Mouse (Mus musculus): ENCODE measurements at regions not wholly inside any gene's neighbourhood (a gene's known extent, or its start where the extent isn't known, plus 50 kb on each side); places are given as distances from the start of the nearest gene placed in this dataset.

DNA sequence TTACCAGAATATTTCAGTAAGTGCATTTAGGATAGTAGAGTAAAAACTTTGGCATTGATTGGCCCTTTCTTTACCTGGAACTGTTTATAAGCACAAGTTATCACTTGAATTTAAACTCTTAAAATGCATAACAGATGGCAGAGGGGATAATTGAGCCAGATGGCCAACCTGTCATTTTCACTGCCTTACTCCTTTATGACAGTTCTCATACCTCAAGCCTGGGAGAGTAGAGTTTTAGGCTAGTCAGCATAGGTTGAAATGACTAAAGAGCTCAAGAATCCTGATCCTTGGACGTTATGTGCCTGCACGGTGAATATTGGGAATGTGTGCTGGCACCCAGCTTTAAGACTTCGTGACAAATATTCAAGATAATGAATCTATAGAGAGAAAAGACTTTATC lies 369.1 kb upstream of the Slc35b3 start:
- TF ChIP-seq CTCF (IDR thresholded peaks at IDR 0.05; ENCODE audit: borderline replicate concordance, insufficient read depth, low read depth, low read length) (no peak), POLR2A (IDR thresholded peaks at IDR 0.05; ENCODE audit: borderline replicate concordance, insufficient read depth, low read length) (no peak)
